Mouse (Mus musculus) megakaryocyte, embryonic 14.5 days (primary cell): ENCODE measurements around the gene Brwd1. TPM values are rescaled to one million over a fixed set of nuclear protein-coding genes. Genes with fewer than 3 reads are reported as not detected.

ENCODE experiments used
- H3K27me3 ChIP-seq: replicated peaks from 2 replicates; pipeline ENCODE3; 2012; ENCODE audit warnings: inconsistent platforms
- H3K36me3 ChIP-seq: replicated peaks from 2 replicates; pipeline ENCODE3; 2012; ENCODE audit warnings: low read length, inconsistent platforms, mixed read lengths
- H3K4me1 ChIP-seq: 2 replicates; pipeline ENCODE4 v1.6.1; 2012; ENCODE audit warnings: inconsistent platforms
- H3K4me3 ChIP-seq: replicated peaks from 2 replicates; pipeline ENCODE3; 2012; ENCODE audit warnings: moderate library complexity, mild to moderate bottlenecking, inconsistent platforms
- H3K9me3 ChIP-seq: 2 replicates; pipeline ENCODE4 v1.6.1; 2012; ENCODE audit warnings: inconsistent platforms
- FLI1 ChIP-seq: IDR thresholded peaks from 2 replicates; pipeline ENCODE4 v1.6.1; 2012; ENCODE audit warnings: low read length, inconsistent platforms, mixed read lengths
- GATA1 ChIP-seq: IDR thresholded peaks from 3 replicates; pipeline ENCODE4 v1.6.1; 2012; ENCODE audit warnings: mixed read lengths, low read length, inconsistent platforms, borderline replicate concordance
- polyA plus RNA-seq: library from polyadenylated mRNA; stranded (reverse); fragments of >175 nt; gene quantifications from 2 replicates; pipeline ENCODE4 v1.2.3, GENCODE M21; 2012; ENCODE audit warnings: low replicate concordance; ENCODE audit not compliant: insufficient read depth

The Brwd1 gene
- polyA plus RNA-seq, 1 experiment, result 1.5 TPM

DNA sequence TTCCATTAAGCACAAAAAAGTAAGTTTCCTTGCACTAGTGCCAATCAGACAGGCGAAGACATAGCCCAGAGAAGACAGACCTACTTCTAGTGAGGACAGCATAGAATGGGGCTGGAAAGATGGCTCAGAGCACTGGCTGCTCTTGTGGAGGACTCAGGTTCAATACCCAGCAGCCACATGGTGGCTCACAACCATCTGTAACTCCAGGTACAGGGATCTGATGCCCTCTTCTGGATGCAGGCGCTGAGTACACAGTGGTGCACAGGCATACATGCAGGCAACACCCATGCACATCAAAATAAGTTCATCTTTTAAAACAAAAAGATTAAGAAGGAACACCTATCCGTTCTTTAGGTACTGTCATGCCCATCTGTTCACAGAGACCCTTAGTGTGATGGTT is 128.0 kb downstream of the Brwd1 start:
- H3K9me3 ChIP-seq, result peaks cover 41% of the 10 kb centered on the region
- peaks cover 17% of the 10 kb centered on the region for H3K27me3 ChIP-seq
- no peak for TF ChIP-seq GATA1
- TF ChIP-seq FLI1, result no peak
- H3K4me3 ChIP-seq, result no peak overlapping the region
- no peaks in the 10 kb centered on the region for H3K36me3 ChIP-seq
- H3K4me1 ChIP-seq, result no peaks in the 10 kb centered on the region

DNA sequence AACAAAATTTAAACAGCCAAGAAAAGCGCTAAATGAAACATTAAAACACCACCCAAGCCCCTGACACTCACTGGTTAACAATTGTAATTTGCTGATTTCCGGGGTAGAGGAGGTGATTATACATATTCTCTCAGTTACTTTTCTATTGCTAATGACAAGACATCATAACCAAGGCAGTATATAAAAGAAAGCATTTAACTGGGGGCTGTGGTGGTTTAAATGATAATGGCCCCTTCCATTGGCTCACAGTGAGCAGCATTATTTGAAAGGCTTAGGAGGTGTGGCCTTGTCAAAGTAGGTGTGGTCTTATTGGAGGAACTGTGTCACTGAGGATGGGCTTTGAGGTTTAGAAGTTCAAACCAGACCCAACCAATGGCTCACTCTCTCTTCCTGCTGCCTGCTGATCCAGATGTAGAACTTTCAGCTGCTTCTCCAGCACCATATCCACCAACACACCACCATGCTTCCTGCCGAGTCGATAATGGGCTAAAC is 129.1 kb downstream of the Brwd1 start:
- Histone ChIP-seq H3K27me3 (peaks cover 23% of the 10 kb centered on the region), H3K9me3 (peaks cover 41% of the 10 kb centered on the region), H3K4me1 (no peaks in the 10 kb centered on the region), H3K36me3 (no peaks in the 10 kb centered on the region), H3K4me3 (no peak overlapping the region)
- TF ChIP-seq GATA1, result no peak
- TF ChIP-seq FLI1, result no peak

DNA sequence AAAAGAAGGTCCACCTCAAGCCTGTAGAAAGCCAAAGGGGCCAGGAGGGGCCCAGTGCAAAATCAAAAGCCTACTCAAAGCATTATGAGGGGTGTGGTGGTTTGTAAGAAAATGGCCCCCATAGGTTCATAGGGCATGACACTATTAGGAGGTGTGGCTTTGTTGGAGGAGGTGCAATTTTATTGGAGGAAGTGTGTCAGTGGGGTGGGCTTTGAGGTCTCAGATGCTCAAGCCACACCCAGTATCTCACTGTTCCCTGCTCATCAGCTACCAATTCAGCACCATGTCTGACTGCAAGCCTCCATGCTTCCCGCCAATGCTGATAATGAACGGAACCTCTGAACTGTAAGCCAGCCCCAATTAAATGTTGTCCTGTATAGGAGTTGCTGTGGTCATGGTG is 130.9 kb downstream of the Brwd1 start:
- Histone ChIP-seq H3K4me1 (no peaks in the 10 kb centered on the region), H3K36me3 (no peaks in the 10 kb centered on the region), H3K4me3 (no peak overlapping the region), H3K9me3 (peaks cover 41% of the 10 kb centered on the region), H3K27me3 (peaks cover 29% of the 10 kb centered on the region)
- TF ChIP-seq FLI1 (no peak), GATA1 (no peak)

DNA sequence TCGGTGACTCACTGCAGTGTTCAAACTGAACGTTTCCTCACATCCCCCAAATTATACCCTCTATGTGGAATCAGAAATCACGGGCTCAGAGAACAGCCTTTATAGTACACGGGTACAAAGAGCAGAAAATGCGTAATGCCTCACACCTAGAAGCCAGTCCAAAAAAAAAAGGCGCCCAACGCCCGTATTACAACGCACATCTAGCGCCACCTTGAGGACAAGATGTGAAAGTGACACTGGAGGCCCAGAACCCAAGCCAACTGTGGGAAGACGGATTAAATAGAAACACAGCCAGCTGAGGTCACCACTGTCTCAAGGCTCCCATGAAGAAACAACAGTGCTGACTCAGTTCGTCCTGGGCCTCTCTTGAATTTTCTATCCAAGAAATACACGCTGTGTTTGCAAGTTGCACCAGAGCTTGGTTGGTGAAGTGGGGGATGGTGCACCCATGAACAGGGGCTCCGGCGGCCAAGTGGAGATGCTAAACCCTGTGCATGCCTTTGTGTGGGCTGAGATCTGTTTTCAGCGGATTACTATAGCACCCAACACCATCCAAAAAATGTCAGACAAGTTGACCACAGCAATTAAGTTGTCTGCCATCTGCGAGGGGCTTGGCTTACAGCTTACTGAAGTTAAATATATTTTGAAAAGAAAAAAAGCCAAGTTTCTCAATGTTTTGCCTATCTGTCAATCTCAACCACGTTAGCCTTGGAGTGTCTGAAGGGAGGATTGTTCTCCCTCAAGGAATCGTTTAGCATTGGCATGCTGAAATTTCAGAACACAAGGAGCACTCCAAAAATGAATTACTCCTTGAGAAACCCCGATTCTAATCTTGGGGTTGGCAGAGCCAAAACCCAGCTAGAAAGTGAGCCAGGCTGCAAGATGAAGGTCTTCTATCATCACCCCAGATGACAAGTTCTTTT is 136.7 kb downstream of the Brwd1 start:
- Histone ChIP-seq H3K4me3 (no peak overlapping the region), H3K36me3 (no peaks in the 10 kb centered on the region), H3K27me3 (peaks cover 60% of the 10 kb centered on the region), H3K4me1 (peaks cover 5% of the 10 kb centered on the region; the same call in 1 of the 2 replicates), H3K9me3 (peaks cover 12% of the 10 kb centered on the region)
- TF ChIP-seq GATA1, result no peak
- no peak for TF ChIP-seq FLI1

DNA sequence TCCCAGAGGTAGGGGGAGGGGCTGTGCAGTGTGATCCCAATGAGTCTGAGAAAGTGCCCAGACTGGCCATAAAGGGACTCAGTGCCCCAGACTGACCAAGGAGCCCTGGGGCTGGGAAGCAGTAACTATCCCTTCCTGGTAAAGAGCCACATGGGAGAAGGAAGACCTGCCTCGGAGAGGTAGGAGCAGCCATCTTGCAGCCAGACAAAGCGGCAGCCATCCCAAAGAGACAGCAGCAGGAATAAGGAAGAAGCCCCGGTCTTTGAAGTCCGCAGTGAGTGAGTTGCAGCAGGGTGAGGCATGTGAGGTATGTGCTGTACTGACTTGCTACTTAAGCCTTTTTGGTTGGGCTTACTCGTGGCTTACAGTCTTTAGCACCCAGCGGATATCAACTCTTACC is 139.1 kb downstream of the Brwd1 start:
- Histone ChIP-seq H3K4me1 (peaks cover 5% of the 10 kb centered on the region; the same call in 1 of the 2 replicates), H3K36me3 (no peaks in the 10 kb centered on the region), H3K9me3 (peaks cover 32% of the 10 kb centered on the region), H3K27me3 (peaks cover 65% of the 10 kb centered on the region), H3K4me3 (no peak overlapping the region)
- TF ChIP-seq GATA1 (no peak), FLI1 (no peak)

Other genes starting within 250 kb of the Brwd1 start
- 4.7 and 55.1 TPM in 2 replicates for gene Psmg1, start 91.6 kb downstream of the Brwd1 start, polyA plus RNA-seq
- gene Hmgn1, start 45.2 kb upstream of the Brwd1 start, polyA plus RNA-seq, result 9.3 and 59.4 TPM in 2 replicates
- gene Wrb, start 62.9 kb upstream of the Brwd1 start, polyA plus RNA-seq, result 4.1 TPM in 1 of 2 replicates, not detected in the other
- 1.0 TPM in 1 of 2 replicates, not detected in the other for gene Lca5l, start 109.7 kb upstream of the Brwd1 start, polyA plus RNA-seq
- gene Sh3bgr, start 117.9 kb upstream of the Brwd1 start, polyA plus RNA-seq, result 2.8 TPM in 1 of 2 replicates, not detected in the other
- gene B3galt5, start 153.3 kb upstream of the Brwd1 start, polyA plus RNA-seq, result 0.42 TPM in 1 of 2 replicates, not detected in the other